Mouse (Mus musculus): ENCODE measurements at regions not wholly inside any gene's neighbourhood (a gene's known extent, or its start where the extent isn't known, plus 50 kb on each side); places are given as distances from the start of the nearest gene placed in this dataset.

- DNase-seq (ENCODE audit: extremely low spot score in 1 of 2, low spot score in 1 of 2), result no peak
Observed at GRCm38 (mm10) chr3:42589516-42589915, 847.1 kb downstream of the D3Ertd751e start.

GRCm38 (mm10) chr3:42590126-42590525 is 847.7 kb downstream of the D3Ertd751e start:
- DNase-seq (ENCODE audit: extremely low spot score in 1 of 2, low spot score in 1 of 2), result no peak

GRCm38 (mm10) chr3:42593792-42594433 is 851.5 kb downstream of the D3Ertd751e start:
- DNase-seq (ENCODE audit: extremely low spot score in 1 of 2, low spot score in 1 of 2), result no peak

- DNase-seq (ENCODE audit: extremely low spot score in 1 of 2, low spot score in 1 of 2), result no peak
Observed at GRCm38 (mm10) chr3:42596686-42597085, 854.3 kb downstream of the D3Ertd751e start.
